Mouse (Mus musculus) liver, embryonic 11.5 days (tissue): ENCODE measurements around the gene Csf3. TPM values are rescaled to one million over a fixed set of nuclear protein-coding genes. Genes with fewer than 3 reads are reported as not detected.
"Not testable (repeated sequence)": the region's sequence is repeated elsewhere in the genome, so short reads cannot be mapped to it uniquely, and the experiment has no call there.

Source experiments
- ATAC-seq: fragments of 200-750 bp; cut with Nextera tagmentation; replicated peaks from 2 replicates; pipeline ENCODE4 v1.8.0; 2017; ENCODE audit warnings: moderate number of reproducible peaks, mild to moderate bottlenecking, moderate TSS enrichment, moderate library complexity; ENCODE audit not compliant: low FRiP score
- DNase-seq: peaks from one replicate; pipeline ENCODE4 v3.0.0-alpha.2; 2017; ENCODE audit warnings: low spot score
- H3K27ac ChIP-seq: fragments of 300-500 bp; sonication (generic); 2 replicates; pipeline ENCODE4 v1.5.1; 2014; ENCODE audit warnings: mild to moderate bottlenecking, low read depth, low read length, control low read depth
- H3K27me3 ChIP-seq: fragments of 300-500 bp; sonication (generic); replicated peaks from 2 replicates; pipeline ENCODE4 v1.6.1; 2014; ENCODE audit warnings: low read length, mixed read lengths; ENCODE audit not compliant: control insufficient read depth, insufficient read depth
- H3K36me3 ChIP-seq: fragments of 300-500 bp; sonication (generic); 2 replicates; pipeline ENCODE4 v1.6.1; 2014; ENCODE audit warnings: mild to moderate bottlenecking, low read length, moderate library complexity, mixed read lengths; ENCODE audit not compliant: control insufficient read depth, insufficient read depth
- H3K4me1 ChIP-seq: fragments of 300-500 bp; sonication (generic); replicated peaks from 2 replicates; pipeline ENCODE4 v1.6.1; 2014; ENCODE audit warnings: low read length, mixed read lengths; ENCODE audit not compliant: control insufficient read depth, insufficient read depth
- H3K4me2 ChIP-seq: fragments of 300-500 bp; sonication (generic); 2 replicates; pipeline ENCODE4 v1.6.1; 2014; ENCODE audit warnings: mild to moderate bottlenecking, control low read depth, moderate library complexity
- H3K4me3 ChIP-seq: fragments of 300-500 bp; sonication (generic); 2 replicates; pipeline ENCODE4 v1.5.1; 2014; ENCODE audit warnings: low read depth, low read length, control low read depth
- H3K9ac ChIP-seq: fragments of 300-500 bp; sonication (generic); 2 replicates; pipeline ENCODE4 v1.6.1; 2014; ENCODE audit warnings: low read depth, low read length, control low read depth
- H3K9me3 ChIP-seq: fragments of 300-500 bp; sonication (generic); 2 replicates; pipeline ENCODE4 v1.6.1; 2016; ENCODE audit warnings: low read length, inconsistent platforms, mixed read lengths; ENCODE audit not compliant: control insufficient read depth
- WGBS: fragments of 180-500 bp; shearing (Covaris S2); extraction: QIAGEN DNeasy Blood & Tissue Kit; methylation state at CpG from one replicate; pipeline ENCODE4 v1.1.7; 2014; 5-methylcytosine and 5-hydroxymethylcytosine counted together
- polyA plus RNA-seq: library from polyadenylated mRNA; unstranded; fragments of >200 nt; fragmentation: Nextera tagmentation; extraction: Ambion mirVana; gene quantifications from 2 replicates; pipeline ENCODE4 v1.2.1, GENCODE M21; 2014

Gene Csf3
- polyA plus RNA-seq, 1 experiment from 2014 or later = not detected

- H3K9ac ChIP-seq, H3K9me3 ChIP-seq, H3K27ac ChIP-seq, H3K4me2 ChIP-seq, DNase-seq, H3K27me3 ChIP-seq, H3K4me3 ChIP-seq: not testable (repeated sequence)
- Histone ChIP-seq H3K36me3 (peaks cover 40% of the 10 kb centered on the region), H3K4me1 (peaks cover 20% of the 10 kb centered on the region)
- WGBS = 78% methylated on average over 6 of the region's 6 CpGs
- ATAC-seq = 0 out of 2 replicates have a peak, but pooled peaks have one; percentile 42
Observed at GRCm38 (mm10) chr11:98712009-98712408, 10.9 kb downstream of the Csf3 start.

GRCm38 (mm10) chr11:98713703-98714102 is 12.6 kb downstream of the Csf3 start:
- no peaks in the 10 kb centered on the region for H3K9me3 ChIP-seq
- H3K36me3 ChIP-seq = peaks cover 41% of the 10 kb centered on the region
- no peak overlapping the region for H3K4me3 ChIP-seq
- peaks cover 20% of the 10 kb centered on the region for H3K4me1 ChIP-seq
- H3K9ac ChIP-seq = no peak overlapping the region
- no peak overlapping the region for H3K27ac ChIP-seq
- no peak overlapping the region for H3K4me2 ChIP-seq
- WGBS = 83% methylated on average over 12 of the region's 12 CpGs
- DNase-seq = no peak
- no peak for ATAC-seq
- H3K27me3 ChIP-seq = no peaks in the 10 kb centered on the region

DNA sequence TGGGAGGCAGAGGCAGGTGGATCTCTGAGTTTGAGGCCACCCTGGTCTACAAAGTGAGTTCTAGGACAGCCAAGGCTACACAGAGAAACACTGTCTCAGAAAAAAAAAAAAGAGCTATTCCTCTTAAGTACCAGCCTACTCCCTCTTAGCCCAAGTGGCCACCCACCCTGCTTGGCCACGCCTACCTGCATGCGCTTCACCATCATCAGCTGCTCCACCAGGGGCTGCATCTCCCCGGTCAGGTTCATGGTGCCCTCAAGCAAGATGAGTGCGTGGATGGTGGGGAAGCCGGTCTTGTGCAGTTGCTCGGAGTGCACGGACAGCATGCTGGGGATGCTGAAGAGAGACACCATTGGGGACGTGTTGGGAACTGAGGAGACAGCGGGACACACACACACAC is 14.9 kb downstream of the Csf3 start:
- Histone ChIP-seq H3K27me3 (no peaks in the 10 kb centered on the region), H3K9ac (no peak overlapping the region), H3K4me3 (no peak overlapping the region), H3K36me3 (peaks cover 29% of the 10 kb centered on the region), H3K4me1 (peaks cover 6% of the 10 kb centered on the region; the same call in 1 of the 2 replicates), H3K27ac (no peak overlapping the region), H3K9me3 (no peaks in the 10 kb centered on the region), H3K4me2 (no peak overlapping the region)
- WGBS = 87% methylated on average over 9 of the region's 9 CpGs
- no peak for DNase-seq
- no peak for ATAC-seq

DNA sequence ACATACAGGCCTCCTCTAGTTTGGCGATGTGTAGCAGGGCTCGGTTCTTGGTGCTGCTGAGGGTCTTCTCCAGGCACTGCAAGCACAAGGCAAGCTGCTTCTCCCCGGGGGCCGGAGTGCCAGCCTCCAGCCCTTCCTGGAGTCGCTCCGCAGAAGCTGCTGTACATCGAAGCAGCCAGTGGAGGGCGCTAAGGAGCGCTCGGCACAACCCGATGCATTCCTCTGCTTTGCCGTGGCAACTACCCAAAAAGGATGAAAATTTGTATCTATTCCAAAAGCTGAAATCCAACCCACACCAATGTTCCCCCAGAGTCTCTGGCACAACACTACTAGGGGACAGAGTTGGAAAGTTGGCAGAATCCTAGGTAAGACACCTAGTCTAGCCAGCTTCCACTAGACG is 16.8 kb downstream of the Csf3 start:
- Histone ChIP-seq H3K36me3 (peaks cover 26% of the 10 kb centered on the region), H3K4me2 (no peak overlapping the region), H3K9ac (no peak overlapping the region), H3K4me3 (no peak overlapping the region), H3K27me3 (no peaks in the 10 kb centered on the region), H3K9me3 (no peaks in the 10 kb centered on the region), H3K4me1 (no peaks in the 10 kb centered on the region), H3K27ac (no peak overlapping the region)
- WGBS = 31% methylated on average over 13 of the region's 13 CpGs
- ATAC-seq = no peak
- DNase-seq = peak; percentile 60

DNA sequence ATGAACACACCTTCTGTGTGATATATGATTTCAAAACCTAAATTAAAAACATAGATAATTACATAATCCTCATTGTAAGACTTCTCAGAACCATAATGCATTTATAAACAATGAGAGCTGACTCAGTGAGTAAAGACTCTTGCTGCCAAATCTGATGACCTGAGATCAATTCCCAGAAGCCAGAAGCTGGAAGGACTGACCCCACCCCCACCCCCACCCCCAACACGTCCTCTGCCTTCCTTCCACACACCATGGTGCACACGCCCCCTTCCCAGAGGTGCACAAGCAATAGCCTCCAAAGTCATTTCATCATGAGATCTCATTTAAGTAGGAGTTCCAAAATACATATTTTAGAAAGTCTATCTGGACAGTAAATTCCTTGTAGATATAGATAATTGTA is 19.7 kb downstream of the Csf3 start:
- Histone ChIP-seq H3K4me1 (no peaks in the 10 kb centered on the region), H3K27me3 (no peaks in the 10 kb centered on the region), H3K4me2 (no peak overlapping the region), H3K9ac (no peak overlapping the region), H3K27ac (no peak overlapping the region), H3K36me3 (peaks cover 11% of the 10 kb centered on the region), H3K4me3 (no peak overlapping the region), H3K9me3 (no peaks in the 10 kb centered on the region)
- no peak for ATAC-seq
- DNase-seq = no peak
- WGBS = 70% methylated on average over 2 of the region's 2 CpGs

DNA sequence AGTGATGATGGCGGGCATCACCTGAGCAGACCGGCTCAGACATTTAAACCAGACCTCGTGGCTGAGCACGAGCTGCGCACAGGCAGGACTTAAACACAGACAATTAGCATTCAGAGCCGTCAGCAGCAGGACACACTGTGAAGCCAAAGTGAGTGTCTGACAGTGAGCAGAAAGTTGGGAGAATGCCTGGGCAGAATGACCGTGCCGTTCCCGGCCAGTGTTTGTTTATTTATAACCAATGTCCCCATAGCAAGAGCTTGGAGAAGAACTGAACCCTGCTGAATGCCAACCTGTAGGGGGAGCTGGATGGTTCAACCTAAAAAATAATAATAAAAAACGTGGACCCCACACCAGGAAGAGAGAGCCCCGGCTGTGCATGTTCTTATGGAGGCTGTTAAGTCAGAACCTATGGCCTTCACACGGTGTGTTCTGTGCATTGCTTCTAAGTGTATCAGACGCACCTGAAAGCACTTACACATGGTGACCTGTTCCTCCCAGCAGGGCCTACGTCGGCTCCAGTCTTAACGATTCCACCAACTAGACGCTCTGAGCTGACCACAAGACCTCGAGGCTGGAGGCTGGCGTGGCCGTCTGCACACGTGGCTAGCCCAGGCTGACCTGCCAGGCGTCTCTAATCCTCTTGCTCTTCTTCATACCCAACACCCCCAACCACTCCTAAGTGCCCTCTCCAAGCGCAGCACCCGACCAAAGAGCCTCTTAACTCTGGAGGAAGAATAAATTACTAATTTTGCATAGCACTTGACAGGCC is 20.6 kb downstream of the Csf3 start:
- Histone ChIP-seq H3K4me1 (no peaks in the 10 kb centered on the region), H3K27ac (no peak overlapping the region), H3K9me3 (no peaks in the 10 kb centered on the region), H3K27me3 (no peaks in the 10 kb centered on the region), H3K4me3 (no peak overlapping the region), H3K9ac (no peak overlapping the region), H3K36me3 (peaks cover 10% of the 10 kb centered on the region), H3K4me2 (no peak overlapping the region)
- WGBS = 68% methylated on average over 24 of the region's 24 CpGs
- no peak for ATAC-seq
- no peak for DNase-seq

DNA sequence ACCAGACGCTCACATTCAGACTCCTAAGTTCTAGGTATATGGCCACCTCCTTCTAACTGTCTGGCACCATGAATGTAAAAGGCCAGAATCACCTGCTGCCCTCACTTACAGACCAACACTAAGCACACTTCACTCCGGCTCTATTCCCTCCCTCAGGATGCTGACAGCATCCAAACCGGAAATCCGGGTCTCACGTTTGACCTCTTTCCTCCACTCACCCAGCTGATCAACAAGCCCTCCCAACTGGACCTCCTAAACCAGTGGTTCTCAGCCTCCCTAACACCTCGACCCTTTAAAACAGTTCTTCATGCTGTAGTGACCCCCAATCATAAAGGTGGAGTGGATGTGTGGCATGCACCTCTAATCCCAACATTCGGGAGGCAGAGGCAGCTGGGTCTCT is 22.0 kb downstream of the Csf3 start:
- no peak overlapping the region for H3K9ac ChIP-seq
- H3K36me3 ChIP-seq = peaks cover 4% of the 10 kb centered on the region; the same call in 1 of the 2 replicates
- DNase-seq (no peak), ATAC-seq (no peak)
- H3K27ac ChIP-seq = no peak overlapping the region
- 77% methylated on average over 7 of the region's 7 CpGs for WGBS
- no peaks in the 10 kb centered on the region for H3K4me1 ChIP-seq
- H3K4me2 ChIP-seq = no peak overlapping the region
- H3K9me3 ChIP-seq = no peaks in the 10 kb centered on the region
- no peaks in the 10 kb centered on the region for H3K27me3 ChIP-seq
- no peak overlapping the region for H3K4me3 ChIP-seq

- no peak overlapping the region for H3K27ac ChIP-seq
- WGBS = 94% methylated on average over 15 of the region's 15 CpGs
- no peaks in the 10 kb centered on the region for H3K9me3 ChIP-seq
- H3K9ac ChIP-seq = no peak overlapping the region
- no peak for ATAC-seq
- H3K4me2 ChIP-seq = no peak overlapping the region
- H3K4me3 ChIP-seq = no peak overlapping the region
- H3K27me3 ChIP-seq = no peaks in the 10 kb centered on the region
- H3K4me1 ChIP-seq = 0 out of 2 replicates have a peak, but pooled peaks cover 2% of the 10 kb centered on the region
- peaks cover 2% of the 10 kb centered on the region; the same call in 1 of the 2 replicates for H3K36me3 ChIP-seq
- no peak for DNase-seq
Observed at GRCm38 (mm10) chr11:98725926-98726506, 25.0 kb downstream of the Csf3 start.
